Comparison of ENCODE assay signal across 11 mouse cellular contexts in genomic region chr5:31750231-31750925, GRCm38 (mm10). TPM values are rescaled to one million over a fixed set of nuclear protein-coding genes. Genes with fewer than 3 reads are reported as not detected.
DNase-seq lines count a peak whose midpoint lies in the region; ATAC-seq lines count a peak whose summit lies in the region.
"Had no signal": no experiment of that assay in that cellular context is flagged by ENCODE, and none has a peak within 500 bp of the region (broad histone marks: within the 10 kb centered on the region; RNA-seq: fewer than 3 reads in every experiment).

No protein-coding gene starts in this region.

- H3K4me2 ChIP-seq in forebrain, embryonic 14.5 days (ENCODE audit: low read length), result no peak overlapping the region
- H3K4me2 ChIP-seq: liver, embryonic 15.5 days had no signal

- peak; percentile 76 for DNase-seq in forebrain, embryonic 14.5 days (ENCODE audit: low spot score)
- DNase-seq in forebrain, embryonic 10.5 days (ENCODE audit: extremely low spot score, low spot score), result no peak
- peak; percentile 74 to 81 for DNase-seq in layer of hippocampus, adult 18-20 months (ENCODE audit: low spot score in 2 of 2)
- peak; percentile 57 to 79 for DNase-seq in left cerebral cortex, adult 9 months (ENCODE audit: low spot score in 2 of 2)
- peak; percentile 6 for DNase-seq in right cerebral cortex, postnatal 4 days
- DNase-seq in cerebellum, postnatal 10 days, result no peak
- DNase-seq in cerebellum, adult 9-11 months, result no peak
- DNase-seq in lung, postnatal 14 days, result no peak
- DNase-seq: thymus, postnatal 14 days had no signal

- peak; percentile 67 for ATAC-seq in forebrain, embryonic 14.5 days

- WGBS in forebrain, embryonic 14.5 days, result 51% methylated on average over 9 of the region's 9 CpGs
- 94% methylated on average over 9 of the region's 9 CpGs for WGBS in forebrain, embryonic 10.5 days

- no peak overlapping the region for H3K9ac ChIP-seq in forebrain, embryonic 14.5 days (ENCODE audit: low read length)
- H3K9ac ChIP-seq: liver, embryonic 15.5 days had no signal

- H3K36me3 ChIP-seq in forebrain, embryonic 14.5 days (ENCODE audit: control insufficient read depth, insufficient read depth, low read length), result no peaks in the 10 kb centered on the region
- no peaks in the 10 kb centered on the region for H3K36me3 ChIP-seq in forebrain, embryonic 10.5 days (replicated peaks)
- H3K36me3 ChIP-seq: heart, embryonic 10.5 days; liver, embryonic 15.5 days had no signal

- H3K4me1 ChIP-seq in forebrain, embryonic 14.5 days (ENCODE audit: control insufficient read depth, insufficient read depth, low read length), result peaks cover 9% of the 10 kb centered on the region
- peaks cover 3% of the 10 kb centered on the region; the same call in 1 of the 2 replicates for H3K4me1 ChIP-seq in forebrain, embryonic 10.5 days
- H3K4me1 ChIP-seq: liver, embryonic 15.5 days had no signal

- no peak overlapping the region for H3K4me3 ChIP-seq in forebrain, embryonic 14.5 days (ENCODE audit: low read depth, low read length)
- H3K4me3 ChIP-seq in forebrain, embryonic 10.5 days, result no peak overlapping the region
- H3K4me3 ChIP-seq: heart, embryonic 10.5 days; liver, embryonic 15.5 days had no signal

- H3K27me3 ChIP-seq in forebrain, embryonic 14.5 days (replicated peaks; ENCODE audit: control insufficient read depth, insufficient read depth, low read length), result no peaks in the 10 kb centered on the region
- H3K27me3 ChIP-seq in forebrain, embryonic 10.5 days (ENCODE audit: poor library complexity, severe bottlenecking), result no peaks in the 10 kb centered on the region
- H3K27me3 ChIP-seq: liver, embryonic 15.5 days had no signal

- H3K9me3 ChIP-seq in forebrain, embryonic 14.5 days (replicated peaks; ENCODE audit: control insufficient read depth, low read length), result no peaks in the 10 kb centered on the region
- no peaks in the 10 kb centered on the region for H3K9me3 ChIP-seq in forebrain, embryonic 10.5 days
- H3K9me3 ChIP-seq: heart, embryonic 10.5 days; liver, embryonic 15.5 days had no signal

- no peak overlapping the region for H3K27ac ChIP-seq in forebrain, embryonic 14.5 days (ENCODE audit: low read depth, low read length)
- no peak overlapping the region for H3K27ac ChIP-seq in forebrain, embryonic 10.5 days
- H3K27ac ChIP-seq: heart, embryonic 10.5 days; liver, embryonic 15.5 days had no signal

RNA-seq across cellular contexts. Expression of gene Babam2, which starts 52.9 kb away (rescaled TPM):
- 32.3 TPM in 2 replicates for polyA plus RNA-seq in forebrain, embryonic 14.5 days (2014; fragmentation: Nextera tagmentation; extraction: Ambion mirVana)
- 51.7 and 53.4 TPM in 2 replicates for polyA plus RNA-seq in forebrain, embryonic 10.5 days (2016; fragmentation: Nextera tagmentation; extraction: Ambion mirVana)
- 10 to 100 TPM; 45.3 to 49.2 TPM for total RNA-seq in layer of hippocampus, adult 18-20 months (2021)

RNA-seq across cellular contexts. Expression of gene Rbks, which starts 53.0 kb away (rescaled TPM):
- polyA plus RNA-seq in forebrain, embryonic 14.5 days (2014; fragmentation: Nextera tagmentation; extraction: Ambion mirVana), result 1.9 and 2.1 TPM in 2 replicates
- polyA plus RNA-seq in forebrain, embryonic 10.5 days (2016; fragmentation: Nextera tagmentation; extraction: Ambion mirVana), result 5.2 and 5.7 TPM in 2 replicates
- total RNA-seq in layer of hippocampus, adult 18-20 months (2021), result 1 to 10 TPM; 2.5 to 4.4 TPM

Comparison
In these comparisons a context has a peak if more than half of its experiments do, and no peak if none do; other contexts are left out.
1. DNase-seq: peak in forebrain, embryonic 14.5 days (single experiment), layer of hippocampus, adult 18-20 months (2 of 2), left cerebral cortex, adult 9 months (2 of 2) and right cerebral cortex, postnatal 4 days (single experiment); none in forebrain, embryonic 10.5 days (single experiment), cerebellum, postnatal 10 days (0 of 2), cerebellum, adult 9-11 months (single experiment) and lung, postnatal 14 days (single experiment).